Mouse (Mus musculus) heart, embryonic 12.5 days (tissue): ENCODE measurements around the gene Far1. TPM values are rescaled to one million over a fixed set of nuclear protein-coding genes. Genes with fewer than 3 reads are reported as not detected.

Source experiments
- ATAC-seq: fragments of 200-750 bp; cut with Nextera tagmentation; 2 replicates; pipeline ENCODE4 v1.8.0; 2017; ENCODE audit warnings: moderate TSS enrichment, moderate library complexity; ENCODE audit not compliant: insufficient number of reproducible peaks, low FRiP score
- H3K27ac ChIP-seq: fragments of 300-500 bp; sonication (generic); 2 replicates; pipeline ENCODE4 v1.5.1; 2016; ENCODE audit warnings: mild to moderate bottlenecking, moderate library complexity; ENCODE audit not compliant: poor library complexity, severe bottlenecking
- H3K27me3 ChIP-seq: fragments of 300-500 bp; sonication (generic); replicated peaks from 2 replicates; pipeline ENCODE4 v1.6.1; 2016; ENCODE audit warnings: mild to moderate bottlenecking, moderate library complexity
- H3K36me3 ChIP-seq: fragments of 300-500 bp; sonication (generic); 2 replicates; pipeline ENCODE4 v1.6.1; 2016; ENCODE audit warnings: mild to moderate bottlenecking, moderate library complexity
- H3K4me1 ChIP-seq: fragments of 300-500 bp; sonication (generic); replicated peaks from 2 replicates; pipeline ENCODE4 v1.6.1; 2016; ENCODE audit warnings: mild to moderate bottlenecking
- H3K4me2 ChIP-seq: fragments of 300-500 bp; sonication (generic); 2 replicates; pipeline ENCODE4 v1.6.1; 2016; ENCODE audit warnings: mild to moderate bottlenecking, moderate library complexity
- H3K4me3 ChIP-seq: fragments of 300-500 bp; sonication (generic); 2 replicates; pipeline ENCODE4 v1.5.1; 2016; ENCODE audit warnings: mild to moderate bottlenecking
- H3K9ac ChIP-seq: fragments of 300-500 bp; sonication (generic); 2 replicates; pipeline ENCODE4 v1.6.1; 2016; ENCODE audit warnings: mild to moderate bottlenecking, moderate library complexity
- H3K9me3 ChIP-seq: fragments of 300-500 bp; sonication (generic); replicated peaks from 2 replicates; pipeline ENCODE4 v1.6.1; 2016; ENCODE audit warnings: mild to moderate bottlenecking, moderate library complexity
- whole genome bisulfite sequencing: fragments of 180-500 bp; shearing (Covaris S2); methylation state at CpG from one replicate; pipeline ENCODE4 v1.1.7; 2016; 5-methylcytosine and 5-hydroxymethylcytosine counted together
- polyA plus RNA-seq: library from polyadenylated mRNA; unstranded; fragments of >200 nt; fragmentation: Nextera tagmentation; extraction: Ambion mirVana; gene quantifications from 2 replicates; pipeline ENCODE4 v1.2.1, GENCODE M21; 2016

Far1 gene
- polyA plus RNA-seq, 1 experiment from 2014 or later = 71.7 TPM

GRCm38 (mm10) chr7:113512527-113513285 is 928 bp upstream of the Far1 start:
- Histone ChIP-seq H3K4me2 (peak overlapping the region; percentile 88), H3K27ac (peak overlapping the region; percentile 66; the same call in 1 of the 2 replicates), H3K4me1 (peaks cover 5% of the 10 kb centered on the region; the same call in 1 of the 2 replicates), H3K36me3 (no peaks in the 10 kb centered on the region), H3K9ac (peak overlapping the region; percentile 77), H3K4me3 (peak overlapping the region; percentile 79), H3K9me3 (no peaks in the 10 kb centered on the region), H3K27me3 (no peaks in the 10 kb centered on the region)
- 13% methylated on average over 20 of the region's 20 CpGs for WGBS
- ATAC-seq = peak; percentile 7; the same call in 1 of the 2 replicates

GRCm38 (mm10) chr7:113513963-113514649 is 472 bp downstream of the Far1 start:
- Histone ChIP-seq H3K4me3 (peak overlapping the region; percentile 79), H3K9me3 (no peaks in the 10 kb centered on the region), H3K4me2 (peak overlapping the region; percentile 80), H3K27me3 (no peaks in the 10 kb centered on the region), H3K4me1 (peaks cover 5% of the 10 kb centered on the region; the same call in 1 of the 2 replicates), H3K36me3 (no peaks in the 10 kb centered on the region), H3K27ac (peak overlapping the region; percentile 92), H3K9ac (peak overlapping the region; percentile 83)
- ATAC-seq = peak; percentile 85
- WGBS = under 1% methylated on average over 45 of the region's 45 CpGs

DNA sequence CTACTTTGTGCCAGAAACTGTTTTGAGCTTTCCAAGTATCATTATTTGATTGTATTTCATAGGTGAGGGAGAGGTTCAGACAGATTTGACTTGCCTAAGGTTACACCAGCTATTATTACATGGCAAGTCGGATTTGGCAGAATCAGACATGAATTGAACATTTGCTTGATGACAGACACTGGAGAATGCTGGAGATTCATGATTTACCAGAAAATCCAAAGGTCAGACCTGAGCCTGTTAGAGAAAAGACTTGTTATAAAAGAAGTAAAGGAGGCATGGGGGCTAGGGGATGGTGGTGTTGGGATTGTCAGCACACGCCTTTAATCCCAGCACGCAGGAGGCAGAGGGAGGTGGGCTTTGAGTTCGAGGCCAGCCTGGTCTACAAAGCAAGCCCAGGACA is 2.2 kb downstream of the Far1 start:
- no peaks in the 10 kb centered on the region for H3K27me3 ChIP-seq
- H3K4me3 ChIP-seq = no peak overlapping the region
- no peak overlapping the region for H3K27ac ChIP-seq
- no peak overlapping the region for H3K9ac ChIP-seq
- 86% methylated on average over 4 of the region's 4 CpGs for WGBS
- H3K4me2 ChIP-seq = no peak overlapping the region
- no peak for ATAC-seq
- no peaks in the 10 kb centered on the region for H3K9me3 ChIP-seq
- H3K36me3 ChIP-seq = no peaks in the 10 kb centered on the region
- H3K4me1 ChIP-seq = peaks cover 5% of the 10 kb centered on the region; the same call in 1 of the 2 replicates

GRCm38 (mm10) chr7:113518419-113518818 is 4.8 kb downstream of the Far1 start:
- no peaks in the 10 kb centered on the region for H3K36me3 ChIP-seq
- peaks cover 2% of the 10 kb centered on the region; the same call in 1 of the 2 replicates for H3K4me1 ChIP-seq
- H3K9ac ChIP-seq = no peak overlapping the region
- no peak overlapping the region for H3K4me2 ChIP-seq
- H3K27ac ChIP-seq = no peak overlapping the region
- no peaks in the 10 kb centered on the region for H3K9me3 ChIP-seq
- ATAC-seq = no peak
- H3K4me3 ChIP-seq = no peak overlapping the region
- WGBS = 72% methylated on average over 3 of the region's 3 CpGs
- H3K27me3 ChIP-seq = no peaks in the 10 kb centered on the region

DNA sequence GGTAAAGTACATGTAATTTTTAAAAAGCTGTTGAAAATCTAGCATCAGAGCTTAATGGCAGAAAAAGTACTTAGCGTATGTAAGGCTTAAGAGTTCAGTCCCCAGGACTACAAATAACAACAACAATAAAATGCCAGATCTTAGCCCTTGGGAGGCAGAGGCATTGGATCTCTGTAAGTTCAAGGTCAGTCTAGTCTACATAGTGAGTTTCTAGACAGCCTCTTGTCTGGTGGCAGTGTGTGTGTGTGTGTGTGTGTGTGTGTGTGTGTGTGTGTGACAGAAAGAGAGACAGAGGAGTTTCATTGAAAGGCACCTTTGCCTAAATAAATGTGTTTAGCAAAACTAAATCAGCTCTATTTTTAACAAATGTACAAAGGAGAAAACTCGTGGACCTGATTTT is 5.3 kb downstream of the Far1 start:
- H3K27ac ChIP-seq = no peak overlapping the region
- peaks cover 2% of the 10 kb centered on the region; the same call in 1 of the 2 replicates for H3K4me1 ChIP-seq
- ATAC-seq = no peak
- no peaks in the 10 kb centered on the region for H3K36me3 ChIP-seq
- H3K9me3 ChIP-seq = no peaks in the 10 kb centered on the region
- no peak overlapping the region for H3K4me3 ChIP-seq
- no peaks in the 10 kb centered on the region for H3K27me3 ChIP-seq
- WGBS = 79% methylated on average over 2 of the region's 2 CpGs
- no peak overlapping the region for H3K9ac ChIP-seq
- no peak overlapping the region for H3K4me2 ChIP-seq

DNA sequence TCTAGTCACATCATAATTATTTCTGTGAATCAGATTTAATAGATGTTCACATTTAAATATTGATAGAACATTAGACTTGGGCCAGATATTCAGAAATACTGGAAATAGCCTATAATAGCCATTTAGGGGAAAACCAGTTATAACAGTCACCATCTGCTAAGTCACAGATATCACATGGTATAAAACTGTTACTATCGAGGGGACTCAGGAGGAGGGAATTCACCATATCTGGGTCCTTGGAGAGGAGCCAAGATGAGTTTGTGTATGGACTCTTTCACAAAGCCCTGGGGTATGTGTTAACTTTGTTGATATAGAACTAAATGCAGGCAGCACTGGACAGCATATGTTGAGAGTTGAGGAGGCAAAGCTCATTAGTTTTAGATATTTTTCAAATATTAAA is 29.5 kb downstream of the Far1 start:
- Histone ChIP-seq H3K9ac (no peak overlapping the region), H3K4me1 (no peaks in the 10 kb centered on the region), H3K27ac (no peak overlapping the region), H3K9me3 (no peaks in the 10 kb centered on the region), H3K36me3 (peaks cover 25% of the 10 kb centered on the region), H3K27me3 (no peaks in the 10 kb centered on the region), H3K4me2 (no peak overlapping the region), H3K4me3 (no peak overlapping the region)
- no peak for ATAC-seq
- 37% methylated on average over 1 of the region's 1 CpGs for WGBS

- no peak for ATAC-seq
- Histone ChIP-seq H3K4me2 (no peak overlapping the region), H3K36me3 (peaks cover 25% of the 10 kb centered on the region)
These were observed 38.3 kb downstream of the Far1 start for GRCm38 (mm10) chr7:113551742-113552463.

GRCm38 (mm10) chr7:113552508-113552907 is 38.9 kb downstream of the Far1 start:
- H3K9me3 ChIP-seq = no peaks in the 10 kb centered on the region
- WGBS = 47% methylated on average over 2 of the region's 2 CpGs
- no peak overlapping the region for H3K4me3 ChIP-seq
- H3K4me1 ChIP-seq = no peaks in the 10 kb centered on the region
- peaks cover 22% of the 10 kb centered on the region for H3K36me3 ChIP-seq
- H3K4me2 ChIP-seq = no peak overlapping the region
- no peak overlapping the region for H3K9ac ChIP-seq
- no peak overlapping the region for H3K27ac ChIP-seq
- no peaks in the 10 kb centered on the region for H3K27me3 ChIP-seq
- ATAC-seq = no peak

More at GRCm38 (mm10) chr7:113551742-113552463, 38.3 kb downstream of the Far1 start:
- Histone ChIP-seq H3K4me1 (no peaks in the 10 kb centered on the region), H3K27ac (no peak overlapping the region), H3K9ac (no peak overlapping the region), H3K9me3 (no peaks in the 10 kb centered on the region), H3K27me3 (no peaks in the 10 kb centered on the region), H3K4me3 (no peak overlapping the region)

GRCm38 (mm10) chr7:113556138-113556537 is 42.5 kb downstream of the Far1 start:
- 76% methylated on average over 1 of the region's 1 CpGs for WGBS
- H3K4me2 ChIP-seq = no peak overlapping the region
- ATAC-seq = no peak

DNA sequence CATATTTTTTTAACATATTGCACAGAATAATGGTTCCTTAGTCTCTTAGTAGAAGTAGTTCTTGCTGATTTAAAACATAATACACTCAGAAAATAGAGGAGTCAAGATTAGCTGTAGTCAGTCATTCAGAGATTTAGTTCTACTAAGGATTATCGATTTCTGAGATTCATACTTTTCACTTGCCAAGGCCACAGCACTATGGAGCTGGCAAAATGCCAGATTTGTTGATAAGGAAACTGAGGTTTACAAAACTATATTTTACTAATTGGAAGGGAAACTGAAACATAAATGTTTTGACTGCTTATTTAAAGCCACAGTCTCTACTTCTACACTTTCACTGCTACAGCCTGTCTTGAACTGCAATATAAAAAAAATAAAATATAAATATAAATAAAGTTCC is 53.3 kb downstream of the Far1 start:
- Histone ChIP-seq H3K4me2 (no peak overlapping the region), H3K27ac (no peak overlapping the region), H3K27me3 (no peaks in the 10 kb centered on the region), H3K4me3 (no peak overlapping the region), H3K9ac (no peak overlapping the region), H3K4me1 (peaks cover 2% of the 10 kb centered on the region; the same call in 1 of the 2 replicates), H3K9me3 (no peaks in the 10 kb centered on the region), H3K36me3 (peaks cover 19% of the 10 kb centered on the region)
- 80% methylated on average over 1 of the region's 1 CpGs for WGBS
- ATAC-seq = no peak

More at GRCm38 (mm10) chr7:113556138-113556537, 42.5 kb downstream of the Far1 start:
- Histone ChIP-seq H3K4me1 (no peaks in the 10 kb centered on the region), H3K4me3 (no peak overlapping the region), H3K27me3 (no peaks in the 10 kb centered on the region), H3K9me3 (no peaks in the 10 kb centered on the region), H3K9ac (no peak overlapping the region), H3K36me3 (peaks cover 18% of the 10 kb centered on the region), H3K27ac (no peak overlapping the region)

DNA sequence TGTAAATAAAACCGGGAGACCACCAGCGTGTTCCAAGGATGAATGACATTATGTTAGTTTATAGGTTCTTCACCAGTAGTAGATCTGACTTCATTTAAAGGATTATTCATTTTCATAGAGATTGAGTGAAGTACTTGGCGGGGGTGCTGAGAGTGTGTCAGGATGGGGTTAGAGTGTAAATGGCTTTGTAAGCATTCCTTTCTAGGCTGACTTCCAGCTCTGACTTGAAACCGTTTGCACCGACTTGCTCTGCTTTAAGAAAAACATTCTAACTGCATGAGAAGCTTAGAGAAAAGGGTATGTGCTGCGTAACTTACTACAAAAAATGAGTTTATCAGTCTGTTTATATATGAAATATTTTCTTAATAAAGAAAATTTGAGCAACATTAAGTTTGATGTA is 57.5 kb downstream of the Far1 start:
- H3K36me3 ChIP-seq = peaks cover 10% of the 10 kb centered on the region
- peak overlapping the region; percentile 27; the same call in 1 of the 2 replicates for H3K27ac ChIP-seq
- H3K4me1 ChIP-seq = peaks cover 3% of the 10 kb centered on the region; the same call in 1 of the 2 replicates
- no peaks in the 10 kb centered on the region for H3K9me3 ChIP-seq
- H3K4me3 ChIP-seq = no peak overlapping the region
- 62% methylated on average over 6 of the region's 6 CpGs for WGBS
- ATAC-seq = no peak
- no peak overlapping the region for H3K9ac ChIP-seq
- no peak overlapping the region for H3K4me2 ChIP-seq
- no peaks in the 10 kb centered on the region for H3K27me3 ChIP-seq
